Mouse (Mus musculus): ENCODE measurements around the gene Abcc3.

Gene Abcc3

DNA sequence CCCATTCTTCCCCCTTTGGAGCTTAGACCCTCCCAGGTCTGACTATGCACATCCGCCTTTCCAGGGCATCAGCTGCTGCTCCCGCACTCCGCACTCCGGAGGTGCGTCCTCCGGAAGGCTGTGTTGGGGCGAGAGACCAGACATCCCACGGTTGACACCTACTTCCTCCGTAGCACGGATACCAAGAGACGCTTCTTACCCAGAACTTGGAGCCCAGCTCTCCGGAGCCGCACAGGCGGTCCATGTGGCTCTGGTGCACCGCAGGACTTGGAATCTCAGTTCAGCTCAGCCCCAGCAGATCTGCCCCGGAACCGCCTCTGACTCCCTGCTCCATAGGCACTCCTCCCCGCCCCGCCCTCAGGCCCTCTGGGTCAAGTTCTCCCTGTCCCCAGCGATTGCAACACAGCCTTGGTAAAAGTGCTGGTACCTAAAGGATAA, at the start of gene Abcc3:
Abcc3 (minus strand) TSS at position 326 of the 438 bp plus-strand sequence.
- no peak for DNase-seq (ENCODE audit: low spot score)

DNA sequence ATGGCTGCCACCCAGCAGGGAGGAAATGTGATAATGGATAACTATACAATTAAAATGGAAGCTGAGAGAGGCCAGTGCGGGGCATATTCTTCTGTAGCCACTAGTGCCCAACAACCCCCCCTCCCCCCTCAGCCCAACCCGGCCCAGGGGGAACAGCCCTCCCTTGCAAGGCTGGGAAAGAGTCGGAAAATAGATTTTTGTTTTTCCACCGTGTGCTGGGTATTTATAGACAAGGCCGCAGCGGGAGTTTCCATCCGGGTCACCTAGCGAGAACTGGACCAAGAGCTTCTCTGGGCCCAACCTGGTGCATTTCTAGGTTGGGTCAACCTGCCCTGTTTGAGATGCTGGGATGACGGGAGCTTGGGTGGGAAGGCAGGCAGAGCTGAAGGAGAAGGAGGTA, 49.0 kb upstream of the Abcc3 start:
- no peak for DNase-seq (ENCODE audit: low spot score)

GRCm38 (mm10) chr11:94441122-94441521, 48.3 kb upstream of the Abcc3 start:
- DNase-seq (ENCODE audit: low spot score) = no peak

- no peak for DNase-seq (ENCODE audit: low spot score)
Observed at GRCm38 (mm10) chr11:94440421-94440820, 47.6 kb upstream of the Abcc3 start.

GRCm38 (mm10) chr11:94429011-94429651, 36.3 kb upstream of the Abcc3 start:
- no peak for DNase-seq (ENCODE audit: low spot score)

DNA sequence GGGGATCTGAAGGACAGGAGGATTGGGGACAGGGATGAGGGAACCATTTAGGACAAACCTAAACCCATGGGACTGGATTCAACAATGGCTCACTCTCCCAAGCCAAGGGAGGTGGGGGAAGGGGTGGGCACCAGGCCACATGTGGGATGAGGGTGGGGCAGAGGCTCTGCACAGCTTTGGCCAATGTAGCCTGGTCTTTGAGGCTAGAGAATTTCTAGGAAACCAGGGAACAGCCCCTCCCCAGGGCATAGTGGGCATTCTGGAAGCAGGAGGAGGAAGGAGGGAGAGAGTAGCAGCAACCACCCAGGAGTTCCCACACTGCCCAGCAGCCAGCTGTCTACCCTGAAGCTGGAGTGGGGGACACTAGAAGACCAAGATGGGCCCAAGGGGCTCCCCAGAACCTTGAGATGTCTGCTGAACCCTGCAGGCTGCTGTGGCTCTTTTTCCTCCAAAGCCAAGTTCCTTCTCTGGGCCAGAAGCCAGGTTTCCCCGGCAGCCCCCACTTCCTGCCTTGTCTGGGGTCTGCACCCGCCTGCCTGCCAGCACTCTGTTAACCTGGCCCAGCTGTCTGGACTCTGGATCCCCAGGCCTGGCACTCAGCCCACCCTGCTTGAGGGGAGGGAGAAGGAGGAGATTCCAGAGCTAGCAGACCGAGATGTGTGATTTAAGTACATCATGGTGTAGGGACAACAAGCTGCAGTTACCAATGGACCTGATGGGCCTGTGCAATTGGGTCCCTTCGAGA, 35.5 kb upstream of the Abcc3 start:
- DNase-seq (ENCODE audit: low spot score) = peak; percentile 81

DNA sequence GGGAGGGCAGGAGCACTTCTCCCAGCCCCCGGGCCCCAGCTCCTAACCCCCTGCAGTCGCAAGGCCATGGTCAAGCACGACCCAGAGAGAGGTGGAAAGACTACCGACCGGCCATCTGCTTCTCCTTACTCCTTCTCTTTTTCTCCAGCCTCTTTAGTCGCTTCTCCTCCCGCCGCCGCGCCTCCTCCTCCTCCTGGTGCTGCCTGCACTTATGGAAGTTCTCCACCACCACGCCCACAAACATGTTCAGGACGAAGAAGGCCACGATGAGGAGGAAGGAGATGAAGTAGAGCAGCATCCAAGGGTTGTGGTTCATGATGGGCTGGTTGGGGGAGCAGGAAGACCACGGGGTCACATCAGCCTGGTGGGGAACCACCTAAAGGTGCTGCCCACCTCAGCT, 32.9 kb upstream of the Abcc3 start:
- no peak for DNase-seq (ENCODE audit: low spot score)

GRCm38 (mm10) chr11:94425215-94425614, 32.4 kb upstream of the Abcc3 start:
- DNase-seq (ENCODE audit: low spot score) = no peak

DNA sequence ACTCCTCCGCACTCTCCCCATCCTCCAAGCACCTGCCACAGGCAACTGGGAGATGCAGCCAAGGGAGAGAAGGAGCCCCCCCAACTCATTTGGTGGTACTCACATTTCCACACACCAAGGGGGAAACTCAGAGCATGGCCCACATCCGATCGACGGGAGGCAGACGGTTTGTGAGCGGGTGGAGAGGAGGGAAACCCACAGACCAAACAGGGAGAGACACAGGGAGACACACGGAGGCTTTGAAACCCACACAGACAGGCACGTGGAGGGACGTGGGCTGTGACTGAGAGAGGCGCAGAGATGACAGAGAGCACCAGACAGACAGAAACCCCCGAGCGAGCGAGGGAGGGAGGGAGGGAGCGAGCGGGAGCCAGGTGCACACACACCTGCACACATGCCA, 31.6 kb upstream of the Abcc3 start:
- no peak for DNase-seq (ENCODE audit: low spot score)

GRCm38 (mm10) chr11:94423855-94424254, 31.1 kb upstream of the Abcc3 start:
- no peak for DNase-seq (ENCODE audit: low spot score)

DNA sequence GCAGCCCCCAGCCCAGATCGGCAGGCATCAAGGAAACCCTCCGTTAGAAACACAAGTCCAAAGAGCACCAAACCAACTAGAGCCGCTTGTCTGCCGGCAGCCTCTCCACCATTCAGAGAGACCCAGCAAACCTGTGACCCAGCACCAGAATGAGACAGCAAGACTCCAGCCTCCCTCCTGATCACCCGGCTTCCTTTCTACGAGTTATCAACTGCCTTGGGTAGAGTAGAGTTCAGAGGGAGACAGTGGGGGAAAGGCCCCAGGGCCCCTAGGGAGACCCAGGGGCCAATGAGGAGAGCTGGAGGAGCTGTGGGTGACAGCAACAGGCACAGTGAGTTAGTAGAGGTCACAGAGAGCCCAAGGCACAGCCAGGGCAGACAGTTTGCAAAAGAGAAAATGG, 28.2 kb upstream of the Abcc3 start:
- DNase-seq (ENCODE audit: low spot score) = no peak

DNA sequence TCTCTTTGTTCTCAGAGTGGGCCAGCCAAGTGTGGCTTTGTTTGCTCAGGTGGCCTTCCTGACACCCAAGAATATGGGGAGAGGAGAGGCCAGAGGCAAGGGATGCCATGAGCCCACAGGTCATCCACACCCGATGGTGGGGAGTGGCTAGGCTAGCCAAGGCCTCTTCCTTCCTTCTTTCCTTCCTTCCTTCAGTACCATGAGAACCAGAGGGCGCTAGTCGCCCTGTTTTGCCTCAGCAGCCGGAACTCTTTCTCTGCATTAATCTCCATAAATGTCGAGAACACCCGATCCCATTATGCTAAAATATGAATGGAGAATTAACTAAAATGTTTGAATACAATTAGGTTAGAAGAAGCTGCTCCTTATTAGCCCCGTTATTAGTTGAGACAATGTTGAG, 27.5 kb upstream of the Abcc3 start:
- peak; percentile 40 for DNase-seq (ENCODE audit: low spot score)

- no peak for DNase-seq (ENCODE audit: low spot score)
Observed at GRCm38 (mm10) chr11:94419004-94419727, 26.4 kb upstream of the Abcc3 start.

GRCm38 (mm10) chr11:94414042-94414441, 21.2 kb upstream of the Abcc3 start:
- DNase-seq (ENCODE audit: low spot score) = no peak

DNA sequence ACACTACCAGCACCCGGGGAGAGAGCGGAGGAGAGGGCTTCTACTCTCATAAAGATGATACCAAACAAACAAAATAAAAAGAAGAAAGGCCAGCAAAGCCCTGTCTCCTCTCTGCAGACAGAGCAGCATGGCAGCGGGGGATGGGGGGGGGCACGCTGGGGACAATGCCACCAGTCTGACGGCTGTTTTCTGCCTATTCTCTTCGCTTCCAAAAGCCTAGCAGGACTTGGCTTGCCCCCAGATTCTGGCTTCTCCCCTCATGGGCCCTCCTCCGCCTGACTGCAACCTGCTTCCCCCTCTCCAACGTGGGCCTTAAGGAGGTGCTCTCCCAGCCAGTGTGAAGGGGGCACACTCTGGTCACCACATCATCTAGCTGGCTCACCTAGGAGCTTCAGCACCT, 20.7 kb upstream of the Abcc3 start:
- no peak for DNase-seq (ENCODE audit: low spot score)

GRCm38 (mm10) chr11:94412998-94413469, 20.2 kb upstream of the Abcc3 start:
- DNase-seq (ENCODE audit: low spot score) = no peak

- no peak for DNase-seq (ENCODE audit: low spot score)
Observed at GRCm38 (mm10) chr11:94412562-94412961, 19.8 kb upstream of the Abcc3 start.

DNA sequence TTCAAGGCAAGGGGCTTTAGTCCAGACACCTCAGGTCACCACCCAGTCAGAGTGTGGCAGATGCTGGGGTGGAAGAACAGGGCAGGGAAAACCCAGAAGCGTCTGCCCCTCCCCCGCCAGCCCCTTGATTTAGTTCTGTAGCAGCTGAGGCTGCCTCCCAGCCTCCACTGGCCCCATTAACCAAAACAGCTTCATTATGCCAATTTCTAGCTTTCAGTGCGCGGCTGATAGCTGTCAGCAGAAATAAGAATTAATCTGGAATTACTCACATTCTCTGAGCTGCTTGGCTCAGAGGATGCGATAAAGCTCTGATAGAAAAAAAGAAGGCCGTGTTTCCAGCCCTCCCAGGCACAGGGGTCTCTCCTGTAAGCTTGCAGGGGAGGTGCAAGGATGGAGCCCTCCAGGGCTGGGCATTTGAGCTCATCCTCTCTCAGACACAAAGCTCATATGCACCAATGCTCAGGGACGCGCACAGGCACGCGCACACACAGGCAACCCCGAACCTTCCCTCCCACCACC, 15.1 kb upstream of the Abcc3 start:
- DNase-seq (ENCODE audit: low spot score) = no peak

GRCm38 (mm10) chr11:94405348-94405747, 12.6 kb upstream of the Abcc3 start:
- no peak for DNase-seq (ENCODE audit: low spot score)

- DNase-seq (ENCODE audit: low spot score) = peak; percentile 81
Observed at GRCm38 (mm10) chr11:94404641-94405260, 12.0 kb upstream of the Abcc3 start.

DNA sequence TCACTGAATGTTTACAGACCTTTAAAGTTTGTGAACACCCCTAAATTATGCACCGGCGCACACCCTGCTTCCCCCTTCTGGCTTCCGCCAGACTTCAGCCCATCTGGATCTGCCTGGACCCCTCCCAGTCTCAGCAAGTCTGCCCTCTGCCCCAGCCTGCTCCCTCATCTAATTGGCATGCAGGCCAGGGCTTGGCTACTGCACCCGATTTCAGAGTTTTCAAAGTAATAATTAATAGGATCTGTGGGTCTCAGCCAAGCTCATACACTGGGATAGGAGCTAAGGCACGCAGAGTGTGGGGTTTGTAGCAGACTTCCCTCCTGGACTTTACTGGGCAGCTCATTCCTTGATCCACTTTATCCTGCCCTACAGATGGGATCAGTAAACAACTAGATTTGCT, 11.4 kb upstream of the Abcc3 start:
- DNase-seq (ENCODE audit: low spot score) = no peak

DNA sequence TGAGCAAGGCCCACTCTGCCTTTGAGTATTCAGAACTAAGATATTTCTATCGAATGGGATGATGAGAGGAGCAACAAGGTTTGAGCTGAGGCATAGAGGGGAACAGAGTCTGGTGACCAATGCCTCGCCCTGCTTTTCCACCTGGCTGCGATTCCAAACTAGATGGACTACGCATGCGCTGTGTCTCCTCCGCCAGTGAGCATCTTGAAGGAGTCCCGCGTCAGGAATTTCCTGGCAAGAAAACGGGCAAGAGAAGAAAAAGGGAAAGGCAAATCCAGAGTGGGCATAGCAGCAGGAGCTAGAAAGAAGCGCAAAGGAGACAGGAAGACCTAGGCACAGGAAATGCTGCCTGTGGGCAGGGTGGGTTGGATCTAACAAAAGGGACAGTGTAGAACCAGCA, 11.0 kb upstream of the Abcc3 start:
- DNase-seq (ENCODE audit: low spot score) = no peak
